ENCODE assay signal across 8 mouse cellular contexts in the genomic region with DNA sequence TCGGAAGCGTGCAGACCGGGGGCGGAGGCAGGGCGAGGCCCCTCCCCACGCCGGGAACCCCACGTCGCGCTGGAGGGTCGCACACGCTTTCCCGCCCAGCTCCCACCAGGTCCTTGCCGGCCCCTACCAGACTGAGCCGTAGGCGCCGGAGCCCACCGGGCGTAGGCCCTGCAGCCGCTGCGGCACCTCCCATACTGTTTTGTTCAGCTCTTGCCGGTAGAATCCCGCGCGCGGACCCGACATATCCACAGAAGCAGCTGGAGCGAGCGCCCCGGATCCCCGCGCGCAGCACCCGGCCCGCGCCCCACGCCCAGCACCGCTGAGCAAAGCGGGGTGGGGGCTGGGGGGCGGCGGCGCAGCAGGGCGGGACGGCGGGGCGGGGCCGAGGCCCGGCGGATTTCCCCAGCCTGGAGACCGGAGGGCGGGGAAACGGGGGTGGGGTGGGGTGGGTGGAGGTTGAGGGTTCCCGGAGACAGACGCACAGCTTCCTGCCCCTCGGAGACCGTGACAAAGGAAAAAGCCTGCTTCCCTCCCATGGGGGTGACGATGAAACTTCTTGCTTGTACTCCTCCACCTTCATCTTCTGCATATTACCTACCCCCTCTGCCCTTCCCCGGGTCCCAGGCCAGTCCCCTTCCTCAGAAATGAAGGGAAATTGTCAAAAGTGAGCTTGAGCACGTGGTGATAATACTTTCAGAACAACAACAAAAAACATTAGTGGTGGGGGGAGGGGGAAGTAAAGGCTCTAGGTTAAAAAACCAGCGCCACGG. TPM values are rescaled to one million over a fixed set of nuclear protein-coding genes. Genes with fewer than 3 reads are reported as not detected.
DNase-seq lines count a peak whose midpoint lies in the region; ATAC-seq and TF ChIP-seq lines count a peak whose summit lies in the region.

Gene Mapk11, minus strand, starts transcription at position 358 of the 770 bp plus-strand sequence.

- peaks cover 7% of the 10 kb centered on the region for H3K36me3 ChIP-seq in heart, embryonic 11.5 days (ENCODE audit: control insufficient read depth, insufficient read depth, low read length)
- peaks cover 8% of the 10 kb centered on the region; the same call in 1 of the 2 replicates for H3K36me3 ChIP-seq in kidney, embryonic 16.5 days (ENCODE audit: insufficient read depth, low read length)
- no peaks in the 10 kb centered on the region for H3K36me3 ChIP-seq in liver, embryonic 16.5 days (ENCODE audit: control insufficient read depth, insufficient read depth)
- peaks cover 9% of the 10 kb centered on the region for H3K36me3 ChIP-seq in neural tube, embryonic 14.5 days (ENCODE audit: control insufficient read depth, insufficient read depth, low read length)

- intact Hi-C loops in gastrocnemius, adult 2 months (cut with DNase I), result no loop called here
- intact Hi-C loops in gastrocnemius, postnatal 14 days (cut with DNase I; ENCODE audit: low total_unique reads), result no loop called here

- peak within 1 kb of the TSS; percentile 90 for H3K4me3 ChIP-seq in gastrocnemius, adult 2 months
- peak within 1 kb of the TSS; percentile 74 for H3K4me3 ChIP-seq in heart, embryonic 11.5 days (ENCODE audit: low read depth, low read length)
- H3K4me3 ChIP-seq in kidney, embryonic 16.5 days (ENCODE audit: low read length), result peak within 1 kb of the TSS; percentile 69
- H3K4me3 ChIP-seq in liver, embryonic 16.5 days (ENCODE audit: low read depth, low read length), result peak within 1 kb of the TSS; percentile 50
- H3K4me3 ChIP-seq in neural tube, embryonic 14.5 days (ENCODE audit: low read depth, low read length), result peak within 1 kb of the TSS; percentile 79

- peak; percentile 55 for DNase-seq in gastrocnemius, adult 2 months
- no peak for DNase-seq in gastrocnemius, postnatal 14 days
- peak; percentile 52 for DNase-seq in brain, adult 2 months (ENCODE audit: low read depth, low spot score)
- DNase-seq in Muller cell, postnatal 12 days (ENCODE audit: inconsistent ontology term), result no peak

- peak within 1 kb of the TSS; percentile 99 for H3K4me2 ChIP-seq in heart, embryonic 11.5 days
- H3K4me2 ChIP-seq in kidney, embryonic 16.5 days (replicated peaks; ENCODE audit: low read depth, low read length), result peak within 1 kb of the TSS; percentile 93
- H3K4me2 ChIP-seq in liver, embryonic 16.5 days (ENCODE audit: low read depth, low read length), result peak within 1 kb of the TSS; percentile 62
- H3K4me2 ChIP-seq in neural tube, embryonic 14.5 days (ENCODE audit: low read depth, low read length), result peak within 1 kb of the TSS; percentile 87

- peak within 1 kb of the TSS; percentile 79 for H3K27ac ChIP-seq in gastrocnemius, adult 2 months
- no peak within 1 kb of the TSS for H3K27ac ChIP-seq in heart, embryonic 11.5 days (ENCODE audit: low read depth, low read length)
- H3K27ac ChIP-seq in kidney, embryonic 16.5 days (ENCODE audit: low read length), result peak within 1 kb of the TSS; percentile 37; the same call in 1 of the 2 replicates
- H3K27ac ChIP-seq in liver, embryonic 16.5 days (ENCODE audit: low read length), result no peak within 1 kb of the TSS
- peak within 1 kb of the TSS; percentile 85 for H3K27ac ChIP-seq in neural tube, embryonic 14.5 days (ENCODE audit: low read depth, low read length)

- peak within 1 kb of the TSS; percentile 74 for H3K9ac ChIP-seq in heart, embryonic 11.5 days (ENCODE audit: low read depth, low read length)
- peak within 1 kb of the TSS; percentile 74 for H3K9ac ChIP-seq in kidney, embryonic 16.5 days (replicated peaks; ENCODE audit: low read length)
- H3K9ac ChIP-seq in liver, embryonic 16.5 days (ENCODE audit: low read depth, low read length), result no peak within 1 kb of the TSS
- H3K9ac ChIP-seq in neural tube, embryonic 14.5 days (replicated peaks; ENCODE audit: low read depth, low read length), result peak within 1 kb of the TSS; percentile 86

- WGBS in heart, embryonic 11.5 days (ENCODE audit: insufficient replicate concordance), result under 1% methylated on average over 58 of the region's 61 CpGs
- under 1% methylated on average over 52 of the region's 61 CpGs for WGBS in kidney, embryonic 16.5 days
- WGBS in liver, embryonic 16.5 days (ENCODE audit: insufficient replicate concordance), result under 1% methylated on average over 41 of the region's 61 CpGs
- under 1% methylated on average over 39 of the region's 61 CpGs for WGBS in neural tube, embryonic 14.5 days

- no peak for TF ChIP-seq CTCF in gastrocnemius, adult 2 months (IDR thresholded peaks at IDR 0.05)

- peaks cover 59% of the 10 kb centered on the region for H3K27me3 ChIP-seq in heart, embryonic 11.5 days (ENCODE audit: control insufficient read depth, insufficient read depth, low read length)
- H3K27me3 ChIP-seq in kidney, embryonic 16.5 days (ENCODE audit: insufficient read depth, low read length), result peaks cover 4% of the 10 kb centered on the region; the same call in 1 of the 2 replicates
- H3K27me3 ChIP-seq in liver, embryonic 16.5 days (ENCODE audit: control insufficient read depth, insufficient read depth, low read depth, low read length), result peaks cover 65% of the 10 kb centered on the region
- no peaks in the 10 kb centered on the region for H3K27me3 ChIP-seq in neural tube, embryonic 14.5 days (ENCODE audit: control insufficient read depth, insufficient read depth, low read length)

- peaks cover 16% of the 10 kb centered on the region for H3K4me1 ChIP-seq in heart, embryonic 11.5 days (ENCODE audit: control insufficient read depth, insufficient read depth, low read length)
- peaks cover 36% of the 10 kb centered on the region for H3K4me1 ChIP-seq in kidney, embryonic 16.5 days (ENCODE audit: insufficient read depth, low read length)
- peaks cover 9% of the 10 kb centered on the region for H3K4me1 ChIP-seq in liver, embryonic 16.5 days (ENCODE audit: control insufficient read depth, low read depth, low read length)
- peaks cover 27% of the 10 kb centered on the region for H3K4me1 ChIP-seq in neural tube, embryonic 14.5 days (ENCODE audit: control insufficient read depth, insufficient read depth, low read length)

- peak; percentile 50 for ATAC-seq in heart, embryonic 11.5 days (replicated peaks; ENCODE audit: insufficient number of reproducible peaks, low FRiP score, low TSS enrichment)
- ATAC-seq in kidney, embryonic 16.5 days (ENCODE audit: low FRiP score, low TSS enrichment), result peak; percentile 52
- peak; percentile 55 for ATAC-seq in liver, embryonic 16.5 days (ENCODE audit: low read depth)
- ATAC-seq in neural tube, embryonic 14.5 days (ENCODE audit: low read depth), result peak; percentile 62

- no peaks in the 10 kb centered on the region for H3K9me3 ChIP-seq in heart, embryonic 11.5 days (replicated peaks; ENCODE audit: control insufficient read depth, low read length)
- no peaks in the 10 kb centered on the region for H3K9me3 ChIP-seq in kidney, embryonic 16.5 days (ENCODE audit: low read length)
- H3K9me3 ChIP-seq in liver, embryonic 16.5 days (replicated peaks; ENCODE audit: control insufficient read depth, low read length), result no peaks in the 10 kb centered on the region
- no peaks in the 10 kb centered on the region for H3K9me3 ChIP-seq in neural tube, embryonic 14.5 days (ENCODE audit: control insufficient read depth, low read length)

RNA-seq across cellular contexts. Expression of gene Mapk11, which starts in this region (rescaled TPM):
- 1 to 10 TPM; 1.0 to 1.1 TPM for total RNA-seq in gastrocnemius, adult 2 months (2021)
- total RNA-seq in gastrocnemius, postnatal 14 days (2021), result 1 to 10 TPM; 1.7 TPM
- 3.2 and 4.2 TPM in 2 replicates for polyA plus RNA-seq in heart, embryonic 11.5 days (2014; fragmentation: Nextera tagmentation; extraction: Ambion mirVana)
- 16.0 and 16.4 TPM in 2 replicates for polyA plus RNA-seq in kidney, embryonic 16.5 days (2015; fragmentation: Nextera tagmentation; extraction: Ambion mirVana)
- 0.83 and 0.97 TPM in 2 replicates for polyA plus RNA-seq in liver, embryonic 16.5 days (2015; fragmentation: Nextera tagmentation; extraction: Ambion mirVana)
- polyA plus RNA-seq in neural tube, embryonic 14.5 days (2014; fragmentation: Nextera tagmentation; extraction: Ambion mirVana), result 24.9 and 32.9 TPM in 2 replicates

Comparison
In these comparisons a context has a peak if more than half of its experiments do, and no peak if none do; other contexts are left out.
1. DNase-seq: peak in gastrocnemius, adult 2 months (single experiment) and brain, adult 2 months (single experiment); none in gastrocnemius, postnatal 14 days (single experiment) and Muller cell, postnatal 12 days (single experiment).
2. Peak in ATAC-seq, H3K4me3 ChIP-seq and H3K4me2 ChIP-seq in liver, embryonic 16.5 days; RNA of the gene not detected or under 1 TPM.
3. H3K27ac ChIP-seq: peak in gastrocnemius, adult 2 months (single experiment), kidney, embryonic 16.5 days (single experiment) and neural tube, embryonic 14.5 days (single experiment); none in heart, embryonic 11.5 days (single experiment) and liver, embryonic 16.5 days (single experiment).
4. Peak in every context shown above with its lines, with median percentiles within 50 percentile points of each other: H3K4me3 ChIP-seq, ATAC-seq and H3K4me2 ChIP-seq.